Mouse (Mus musculus) cortical plate, adult 2 months (tissue): Measurements from ENCODE around the gene Cdon. TPM values are rescaled to one million over a fixed set of nuclear protein-coding genes. Genes with fewer than 3 reads are reported as not detected.

Source experiments
- H3K27ac ChIP-seq: fragments of 200-500 bp; 2 replicates; pipeline ENCODE4 v1.5.1; 2012; ENCODE audit warnings: low read length, control low read depth, inconsistent platforms; ENCODE audit not compliant: insufficient read depth
- H3K4me1 ChIP-seq: fragments of 200-500 bp; 2 replicates; pipeline ENCODE4 v1.6.1; 2011; ENCODE audit warnings: low read length; ENCODE audit not compliant: control insufficient read depth, insufficient read depth
- H3K4me3 ChIP-seq: fragments of 200-500 bp; 2 replicates; pipeline ENCODE4 v1.5.1; 2011; ENCODE audit warnings: mild to moderate bottlenecking, low read length, control low read depth; ENCODE audit not compliant: insufficient read depth
- CTCF ChIP-seq: fragments of 200-500 bp; IDR thresholded peaks from 2 replicates; pipeline ENCODE4 v1.5.1; 2011; ENCODE audit warnings: mild to moderate bottlenecking, control low read depth, low read length; ENCODE audit not compliant: insufficient read depth; ENCODE audit errors: extremely low read depth
- POLR2A ChIP-seq: fragments of 200-500 bp; IDR thresholded peaks from 2 replicates; pipeline ENCODE4 v1.6.1; 2011; ENCODE audit warnings: mild to moderate bottlenecking, low read length, control low read depth; ENCODE audit not compliant: insufficient read depth; ENCODE audit errors: extremely low read depth
- polyA plus RNA-seq: library from polyadenylated mRNA; depleted of rRNA; stranded (reverse); fragments of >200 nt; gene quantifications from 2 replicates; pipeline ENCODE4 v1.2.3, GENCODE M21; 2012

Gene Cdon
- polyA plus RNA-seq, 1 experiment = 5.6 TPM

DNA sequence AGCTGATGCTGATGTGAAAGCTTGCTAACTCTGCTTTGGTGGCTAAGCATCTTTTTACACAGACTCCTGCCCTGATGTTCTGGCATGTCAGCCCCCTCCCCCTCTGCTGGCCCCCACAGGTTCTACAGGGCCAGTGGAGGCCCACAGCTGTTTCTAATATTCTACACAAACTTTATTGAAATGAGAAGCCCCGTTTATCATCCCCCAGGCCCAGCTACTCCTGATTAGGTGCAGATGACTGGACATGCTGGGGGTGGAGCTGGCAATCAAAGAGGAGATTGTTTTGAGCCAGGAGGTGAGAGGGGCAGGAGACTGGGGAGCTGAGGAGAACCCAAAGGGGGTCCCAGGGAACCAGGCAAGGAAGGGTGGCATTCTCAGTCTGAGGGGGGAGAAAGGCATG lies 108.9 kb downstream of the Cdon start:
- TF ChIP-seq POLR2A = no peak
- no peak for TF ChIP-seq CTCF
- no peak overlapping the region for H3K4me3 ChIP-seq

DNA sequence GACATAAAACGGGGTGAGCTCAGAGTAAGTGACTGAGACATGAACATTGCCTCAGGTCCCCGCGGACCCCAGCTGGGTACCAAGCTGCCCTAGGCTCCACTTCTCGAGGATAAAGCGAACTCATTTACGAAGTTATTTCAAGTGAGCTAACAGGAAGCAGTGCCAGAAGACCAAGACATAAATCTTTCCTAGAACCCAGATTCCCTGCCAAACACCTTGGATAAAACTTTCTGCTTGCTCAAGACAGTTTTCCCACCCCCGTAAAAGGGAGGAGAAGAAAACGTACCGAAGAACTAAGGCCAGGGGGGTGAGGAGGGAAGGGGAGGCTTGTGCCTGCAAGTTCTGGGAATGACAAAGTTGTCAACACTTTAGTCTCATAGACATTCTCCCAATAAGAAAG lies 112.3 kb downstream of the Cdon start:
- H3K4me1 ChIP-seq = no peaks in the 10 kb centered on the region
- H3K4me3 ChIP-seq = no peak overlapping the region
- H3K27ac ChIP-seq = no peak overlapping the region
- TF ChIP-seq POLR2A (no peak), CTCF (no peak)

More for the DNA sequence above, 108.9 kb downstream of the Cdon start:
- Histone ChIP-seq H3K4me1 (no peaks in the 10 kb centered on the region), H3K27ac (no peak overlapping the region)

DNA sequence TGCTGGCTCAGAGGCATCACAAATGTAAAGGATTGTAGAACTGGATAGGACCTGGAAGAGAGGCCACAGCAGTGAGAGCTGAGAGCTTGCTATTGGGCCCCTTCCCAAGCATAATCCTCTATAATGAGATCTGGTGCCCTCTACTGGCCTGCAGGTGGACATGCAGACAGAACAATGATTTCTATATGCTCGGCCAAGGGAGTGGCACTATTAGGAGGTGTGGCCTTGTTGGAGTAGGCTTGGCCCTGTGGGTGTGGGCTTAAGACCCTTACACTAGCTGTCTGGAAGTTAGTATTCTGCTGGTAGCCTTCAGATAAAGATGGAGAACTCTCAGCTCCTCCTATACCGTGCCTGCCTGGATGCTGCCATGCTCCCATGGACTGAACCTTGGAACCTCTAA lies 114.2 kb downstream of the Cdon start:
- no peak overlapping the region for H3K27ac ChIP-seq
- no peak overlapping the region for H3K4me3 ChIP-seq
- H3K4me1 ChIP-seq = no peaks in the 10 kb centered on the region
- TF ChIP-seq CTCF (peak; percentile 80), POLR2A (no peak)

DNA sequence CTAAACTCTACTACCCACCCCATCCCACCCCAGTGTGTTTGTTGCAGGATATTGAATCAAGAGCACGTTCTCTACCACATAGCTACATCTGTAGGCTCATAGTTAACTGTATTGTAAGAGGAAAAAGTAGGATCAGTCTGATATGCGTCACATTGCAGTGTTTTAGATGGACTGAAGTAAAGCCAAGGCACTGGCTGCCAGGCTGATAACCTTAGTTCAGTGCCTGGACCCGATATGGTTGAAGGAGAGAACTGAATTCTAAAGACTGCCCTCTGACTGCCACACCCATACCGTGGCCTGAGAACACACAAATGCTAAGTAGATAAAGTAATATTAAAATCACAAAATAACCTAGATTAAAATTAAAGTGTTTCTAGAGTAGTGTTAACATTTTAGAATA lies 114.9 kb downstream of the Cdon start:
- H3K27ac ChIP-seq = no peak overlapping the region
- no peak overlapping the region for H3K4me3 ChIP-seq
- H3K4me1 ChIP-seq = no peaks in the 10 kb centered on the region
- TF ChIP-seq CTCF = no peak
- no peak for TF ChIP-seq POLR2A

DNA sequence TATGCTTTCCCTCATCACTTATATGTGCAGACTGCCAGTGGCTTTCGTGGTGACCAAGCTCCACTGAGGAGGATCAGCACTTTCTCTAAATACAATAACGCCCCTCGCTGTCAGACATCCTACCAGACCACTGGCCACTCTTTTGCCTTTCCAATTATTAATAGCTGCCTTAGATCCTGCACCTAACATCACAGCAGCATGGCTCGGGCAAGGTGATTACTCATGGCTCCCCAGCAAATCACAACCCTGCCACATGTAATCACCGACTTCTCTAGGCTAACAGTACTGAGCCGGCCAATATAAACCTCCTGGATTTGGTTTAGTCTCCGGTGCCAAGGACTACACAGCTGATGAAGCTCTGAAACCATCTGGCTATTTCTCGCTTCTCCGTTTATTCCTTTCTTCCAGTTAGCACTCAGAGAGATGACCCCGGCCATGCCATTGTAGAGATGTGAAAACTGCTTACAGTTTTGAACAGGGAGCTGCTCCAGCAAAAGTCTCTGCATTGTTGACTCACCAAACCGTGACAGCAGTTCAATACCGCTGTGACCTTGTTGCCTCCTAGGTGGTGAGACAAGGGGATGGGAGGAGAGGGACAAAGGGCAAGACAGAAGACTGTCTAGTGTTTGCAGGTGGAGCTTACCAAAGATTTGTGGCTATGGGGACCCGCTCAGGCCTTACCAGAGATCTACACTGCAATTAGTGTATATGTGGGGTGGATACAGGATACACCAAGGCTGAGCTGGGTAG lies 118.2 kb downstream of the Cdon start:
- Histone ChIP-seq H3K4me3 (no peak overlapping the region), H3K4me1 (no peaks in the 10 kb centered on the region), H3K27ac (no peak overlapping the region)
- TF ChIP-seq POLR2A (no peak), CTCF (no peak)

DNA sequence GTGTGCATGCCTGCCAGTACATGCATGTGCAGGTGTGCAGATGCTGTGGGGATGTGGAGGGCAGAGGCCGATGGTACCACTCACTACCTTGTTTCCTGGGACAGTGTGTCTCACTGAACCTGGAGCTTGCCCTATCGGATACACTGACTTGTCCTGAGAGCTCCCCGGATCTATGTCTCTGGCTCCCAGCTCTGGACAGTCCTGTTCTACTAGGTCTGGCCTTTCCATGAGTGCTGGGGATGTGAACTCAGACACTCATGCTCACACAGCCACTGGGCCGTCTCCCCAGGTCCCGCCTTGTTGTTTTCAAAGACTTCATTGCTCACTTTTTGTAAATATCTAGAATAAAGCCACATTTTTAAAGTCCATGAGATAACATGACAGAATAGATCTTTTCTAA lies 120.1 kb downstream of the Cdon start:
- no peak overlapping the region for H3K4me3 ChIP-seq
- H3K27ac ChIP-seq = no peak overlapping the region
- no peaks in the 10 kb centered on the region for H3K4me1 ChIP-seq
- no peak for TF ChIP-seq POLR2A
- TF ChIP-seq CTCF = no peak

DNA sequence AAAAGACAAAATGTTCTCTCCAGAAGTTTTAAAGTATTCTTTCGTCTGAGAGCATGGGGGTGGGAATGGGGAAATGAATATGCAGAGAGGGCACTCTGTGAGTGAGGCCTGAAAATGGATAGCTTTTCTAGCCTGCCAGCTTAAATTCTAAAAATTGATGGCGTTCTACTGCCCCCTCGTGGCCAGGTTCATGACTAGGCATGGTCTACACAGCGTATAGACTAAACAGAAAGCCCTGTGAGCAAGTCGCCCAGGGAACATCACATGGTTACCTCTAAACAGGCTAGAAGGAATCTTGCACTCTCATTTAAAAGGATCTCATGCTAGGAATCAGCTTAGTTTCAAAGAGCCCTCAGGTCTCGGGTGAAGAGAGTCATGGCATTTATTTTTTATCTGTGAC lies 120.6 kb downstream of the Cdon start:
- no peak overlapping the region for H3K27ac ChIP-seq
- H3K4me3 ChIP-seq = no peak overlapping the region
- no peaks in the 10 kb centered on the region for H3K4me1 ChIP-seq
- TF ChIP-seq POLR2A (no peak), CTCF (peak; percentile 75)

DNA sequence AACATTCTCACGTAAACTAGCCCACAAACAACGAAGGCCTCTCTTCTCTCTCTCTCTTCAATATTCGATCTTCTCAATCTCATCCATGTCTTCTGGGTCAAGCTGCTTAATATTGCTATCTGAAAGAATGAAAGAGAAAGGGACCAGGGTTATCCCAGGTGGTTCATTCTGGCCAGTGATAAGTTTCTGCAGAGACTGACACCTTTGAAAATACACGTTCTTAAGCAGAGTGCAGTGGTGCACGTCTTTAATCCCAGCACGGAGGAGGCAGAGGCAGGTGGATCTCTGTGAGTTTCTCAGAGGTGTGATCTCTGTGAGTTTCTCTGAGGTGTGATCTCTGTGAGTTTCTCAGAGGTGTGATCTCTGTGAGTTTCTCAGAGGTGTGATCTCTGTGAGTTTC lies 121.0 kb downstream of the Cdon start:
- no peak overlapping the region for H3K4me3 ChIP-seq
- H3K27ac ChIP-seq = no peak overlapping the region
- TF ChIP-seq POLR2A = no peak
- no peak for TF ChIP-seq CTCF
- H3K4me1 ChIP-seq = no peaks in the 10 kb centered on the region

DNA sequence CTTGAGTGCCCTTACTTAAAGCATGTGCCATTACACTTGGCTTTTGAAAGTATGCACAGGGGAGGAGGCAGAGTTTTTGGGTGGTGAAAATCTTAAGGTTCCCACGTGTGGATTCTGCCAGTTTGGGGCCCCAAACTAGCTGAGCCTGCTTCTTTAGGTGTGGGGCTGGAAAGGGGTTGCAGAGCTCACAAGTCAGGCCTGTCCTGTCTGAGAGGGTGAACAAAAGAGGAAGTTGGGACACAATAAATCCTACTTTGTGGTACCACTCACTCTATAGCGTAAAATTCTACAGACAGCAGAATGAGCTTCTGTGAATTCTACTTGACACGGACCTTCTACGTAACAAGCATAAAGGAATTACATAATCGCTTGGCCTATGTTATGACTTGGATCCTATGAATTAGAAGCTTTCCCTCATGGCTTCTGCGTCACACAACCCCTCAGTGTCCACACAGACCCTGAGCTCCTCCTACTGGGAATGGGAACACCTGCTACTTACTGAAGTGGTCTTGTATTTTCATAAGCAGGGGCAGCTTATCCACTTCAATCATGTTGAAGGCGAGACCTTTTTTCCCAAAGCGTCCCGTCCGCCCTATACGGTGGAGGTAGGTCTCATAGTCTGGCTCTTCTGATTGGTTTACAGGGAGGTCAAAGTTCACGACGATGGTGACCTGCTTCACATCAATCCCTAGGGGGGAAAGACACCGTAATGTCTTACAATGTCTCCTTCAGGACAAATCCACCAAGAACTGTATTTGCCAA lies 122.4 kb downstream of the Cdon start:
- Histone ChIP-seq H3K4me3 (no peak overlapping the region), H3K4me1 (no peaks in the 10 kb centered on the region), H3K27ac (no peak overlapping the region)
- no peak for TF ChIP-seq POLR2A
- TF ChIP-seq CTCF = no peak

DNA sequence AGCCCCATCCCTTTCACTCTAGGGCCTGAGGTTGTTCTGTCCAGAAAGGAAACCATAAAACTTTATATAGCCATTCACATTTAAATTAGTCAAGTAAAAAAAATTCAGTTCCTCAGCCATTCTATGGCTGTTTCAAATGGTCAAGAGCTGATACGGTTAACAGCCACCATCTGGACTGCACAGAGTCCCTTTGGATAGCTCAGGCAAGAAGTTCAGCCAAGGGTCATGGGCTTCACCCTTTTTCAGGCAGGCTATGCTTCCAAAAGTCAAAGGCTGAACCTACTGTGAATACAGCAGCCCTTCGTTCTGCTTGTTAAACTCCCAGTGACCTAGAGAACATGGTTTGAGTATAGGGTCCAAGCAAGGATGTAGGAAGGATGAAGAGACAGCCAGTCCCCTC lies 123.7 kb downstream of the Cdon start:
- TF ChIP-seq CTCF (no peak), POLR2A (no peak)
- Histone ChIP-seq H3K4me3 (no peak overlapping the region), H3K4me1 (no peaks in the 10 kb centered on the region)

More for the DNA sequence above, 123.7 kb downstream of the Cdon start:
- no peak overlapping the region for H3K27ac ChIP-seq
